Mouse (Mus musculus): ENCODE measurements around the gene AC140267.1.

GRCm38 (mm10) chr15:80221031-80221430 lies 14.6 kb upstream of the AC140267.1 start:
- TF ChIP-seq CTCF (IDR thresholded peaks at IDR 0.05; ENCODE audit: low read depth), result no peak
- no peak for TF ChIP-seq EP300 (IDR thresholded peaks at IDR 0.05; ENCODE audit: low read depth)
